Mouse (Mus musculus) Patski (cell line): ENCODE measurements around the gene Acot5. TPM values are rescaled to one million over a fixed set of nuclear protein-coding genes. Genes with fewer than 3 reads are reported as not detected.
"Not testable (repeated sequence)": the region's sequence is repeated elsewhere in the genome, so short reads cannot be mapped to it uniquely, and the experiment has no call there.

Experiments used
- ATAC-seq: fragments of 100-300 bp; one replicate; pipeline ENCODE4 v1.8.0; 2021
- CTCF ChIA-PET: fragments of 350-600 bp; sonication (Branson Sonifier 250); formaldehyde crosslinking; loops from one replicate; lab custom pipeline; 2022; ENCODE audit warnings: inconsistent platforms; lab: Charles Lee
- POLR2A ChIA-PET: fragments of 350-600 bp; sonication (Branson Sonifier 250); formaldehyde crosslinking; loops from one replicate; lab custom pipeline; 2022; ENCODE audit warnings: antibody characterized with exemption, inconsistent platforms; lab: Charles Lee
- DNase-seq: peaks from one replicate; pipeline ENCODE4 v3.0.0-alpha.2; 2011; ENCODE audit warnings: low read depth, low spot score
- H3K27me3 ChIP-seq: fragments of 371-371 bp; one replicate; pipeline ENCODE4 v1.5.1; 2021
- CTCF ChIP-seq: fragments of 100-300 bp; IDR thresholded peaks from one replicate; pipeline ENCODE4 v1.5.1; 2021
- in situ Hi-C: fragments of 300-500 bp; cut with MboI; formaldehyde crosslinking; loops from 3 replicates; pipeline ENCODE4 v1.11.1; 2018; ENCODE audit warnings: low pct_unique_long_range_greater_than_20kb, mixed read lengths
- polyA plus RNA-seq: library from polyadenylated mRNA; unstranded; gene quantifications from one replicate; pipeline ENCODE4 v1.2.3, GENCODE M21; 2021

Acot5 gene
- polyA plus RNA-seq, 1 experiment from 2014 or later: 1.1 TPM

DNA sequence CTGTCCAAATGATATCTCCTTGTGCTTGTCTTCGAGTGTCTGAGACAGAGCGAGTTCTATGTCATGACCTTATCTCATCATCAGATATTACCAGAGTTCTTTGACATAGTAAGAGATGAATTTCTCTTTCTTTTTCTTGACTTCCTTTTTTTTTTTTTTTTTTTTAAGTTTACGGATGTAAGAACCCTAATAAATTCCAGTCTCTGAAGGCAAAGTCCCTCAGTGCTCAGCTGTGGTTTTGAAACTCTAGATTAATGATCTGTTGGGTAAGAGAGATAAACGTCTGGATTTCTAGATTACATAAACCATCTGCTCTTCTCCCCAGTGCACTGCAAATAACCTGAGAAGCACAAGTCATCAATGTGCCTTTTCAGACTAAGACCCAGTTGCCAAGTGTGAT is 35.0 kb upstream of the Acot5 start:
- no peak for ATAC-seq
- H3K27me3 ChIP-seq: no peaks in the 10 kb centered on the region
- no peak for TF ChIP-seq CTCF
- ChIA-PET CTCF (interaction anchor here (2.4 kb wide), 1 partner anchor 62 kb away, joined by 7 read pairs; no protein-coding TSS in a partner anchor), POLR2A (no interaction called here)
- DNase-seq: no peak
- in situ Hi-C loops: no loop called here

DNA sequence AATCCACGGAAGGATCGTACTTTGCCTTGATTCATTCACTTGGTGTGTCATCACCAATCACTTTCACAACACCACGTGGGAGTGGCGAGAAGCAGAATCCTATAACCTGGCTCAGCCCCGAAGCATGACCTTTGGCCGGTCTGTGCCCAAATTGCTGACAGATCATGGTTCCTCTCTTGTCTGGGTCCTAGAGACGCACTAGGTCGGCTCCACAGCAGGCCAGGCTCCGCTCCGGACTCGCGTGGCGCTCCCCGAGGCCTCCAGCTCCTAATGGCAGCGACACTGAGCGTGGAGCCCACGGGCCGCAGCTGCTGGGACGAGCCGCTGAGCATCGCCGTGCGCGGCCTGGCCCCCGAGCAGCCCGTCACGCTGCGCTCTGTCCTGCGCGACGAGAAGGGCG is 30.9 kb upstream of the Acot5 start, which contains the start of gene Acot4:
Gene Acot4, plus strand, starts transcription at position 139 of the 400 bp plus-strand sequence.
- ATAC-seq, H3K27me3 ChIP-seq, in situ Hi-C loops, POLR2A ChIA-PET, DNase-seq, CTCF ChIA-PET: not testable (repeated sequence)

DNA sequence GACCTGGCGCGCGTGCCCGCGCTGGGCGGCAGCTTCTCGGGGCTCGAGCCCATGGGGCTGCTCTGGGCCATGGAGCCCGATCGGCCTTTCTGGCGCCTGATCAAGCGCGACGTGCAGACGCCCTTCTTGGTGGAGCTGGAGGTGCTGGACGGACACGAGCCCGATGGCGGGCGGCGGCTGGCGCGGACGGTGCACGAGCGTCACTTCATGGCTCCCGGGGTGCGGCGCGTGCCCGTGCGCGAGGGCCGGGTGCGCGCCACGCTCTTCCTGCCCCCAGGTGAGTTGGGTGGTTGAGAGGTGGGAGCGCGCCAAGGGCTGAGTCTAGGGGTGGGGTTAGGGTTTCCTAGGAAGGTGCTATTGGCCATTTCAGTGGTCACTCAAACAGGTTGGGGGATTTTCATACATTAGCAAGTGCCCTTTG is 30.4 kb upstream of the Acot5 start, which contains the start of gene Gm49366:
Gene Gm49366, plus strand, starts transcription at position 245 of the 421 bp plus-strand sequence.
- CTCF ChIA-PET: interaction anchor here (1.2 to 1.8 kb wide), 2 partner anchors 7 to 67 kb away, joined by 3 to 4 read pairs; no protein-coding TSS in a partner anchor
- in situ Hi-C loops, ATAC-seq, DNase-seq, H3K27me3 ChIP-seq, POLR2A ChIA-PET: not testable (repeated sequence)

DNA sequence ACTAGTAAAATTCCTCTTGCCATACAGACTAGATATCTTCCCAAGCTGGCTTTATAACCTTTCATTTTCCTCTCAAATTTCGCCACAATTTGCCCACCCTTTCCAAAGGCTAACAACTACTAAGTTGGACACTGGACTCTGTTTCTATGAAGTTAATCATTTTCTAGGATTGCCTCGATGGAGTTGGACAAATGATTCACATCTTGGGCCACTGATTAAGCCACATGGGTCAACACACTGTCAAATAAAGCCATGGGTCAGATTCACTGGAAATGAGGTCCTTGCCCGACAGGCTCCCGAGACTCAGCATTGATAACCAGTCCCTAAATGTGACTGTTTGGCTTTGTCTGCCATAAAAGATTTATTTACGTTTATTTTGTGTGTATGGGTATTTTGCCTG is 26.9 kb upstream of the Acot5 start:
- CTCF ChIA-PET: interaction anchor here (1.0 to 1.1 kb wide), 2 partner anchors 9 kb away, joined by 3 to 4 read pairs; no protein-coding TSS in a partner anchor
- TF ChIP-seq CTCF: no peak
- ATAC-seq (no peak), DNase-seq (no peak)
- in situ Hi-C loops: no loop called here
- POLR2A ChIA-PET: no interaction called here
- no peaks in the 10 kb centered on the region for H3K27me3 ChIP-seq

DNA sequence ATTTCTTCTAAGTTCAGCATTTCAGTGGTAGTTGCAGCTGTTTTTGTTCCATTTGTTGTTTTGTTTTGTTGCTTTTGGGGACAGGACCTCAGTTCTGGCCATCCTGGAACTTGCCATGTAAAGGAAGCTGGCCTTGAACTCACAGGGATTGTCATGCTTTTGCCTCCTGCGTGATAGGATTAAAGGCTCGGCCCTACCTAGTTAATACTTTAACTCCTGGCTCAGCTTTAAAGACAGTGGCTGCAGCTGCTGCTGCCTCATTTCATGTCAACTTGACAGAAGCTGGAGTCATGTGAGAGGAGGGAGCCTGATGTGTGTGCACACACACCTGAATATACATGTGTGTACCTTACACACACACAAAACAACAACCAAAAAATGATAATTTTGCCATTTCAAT is 25.1 kb upstream of the Acot5 start:
- in situ Hi-C loops: no loop called here
- ChIA-PET POLR2A (no interaction called here), CTCF (no interaction called here)
- TF ChIP-seq CTCF: no peak
- H3K27me3 ChIP-seq: no peaks in the 10 kb centered on the region
- ATAC-seq: no peak
- DNase-seq: no peak

DNA sequence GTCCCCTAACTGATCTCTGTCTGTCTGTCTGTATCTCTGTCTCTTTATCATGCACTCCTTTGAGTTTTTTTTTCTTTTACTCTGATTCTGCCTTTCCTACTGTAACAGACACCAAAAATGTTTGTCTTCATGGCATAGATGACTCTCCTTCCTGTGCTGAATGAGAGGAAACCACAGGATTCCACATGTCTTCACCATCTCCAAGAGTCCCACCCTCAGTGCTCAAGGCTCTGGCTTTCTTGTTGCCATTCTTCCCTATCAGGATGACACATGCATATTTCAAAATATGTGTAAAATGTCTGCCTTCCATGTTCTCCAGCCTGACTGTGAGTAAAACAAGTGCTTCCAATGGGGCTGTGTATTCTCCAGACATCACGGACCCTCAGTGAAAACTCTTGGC is 22.2 kb upstream of the Acot5 start:
- no peak for ATAC-seq
- no peaks in the 10 kb centered on the region for H3K27me3 ChIP-seq
- TF ChIP-seq CTCF: no peak
- POLR2A ChIA-PET: no interaction called here
- CTCF ChIA-PET: no interaction called here
- no peak for DNase-seq
- in situ Hi-C loops: no loop called here

DNA sequence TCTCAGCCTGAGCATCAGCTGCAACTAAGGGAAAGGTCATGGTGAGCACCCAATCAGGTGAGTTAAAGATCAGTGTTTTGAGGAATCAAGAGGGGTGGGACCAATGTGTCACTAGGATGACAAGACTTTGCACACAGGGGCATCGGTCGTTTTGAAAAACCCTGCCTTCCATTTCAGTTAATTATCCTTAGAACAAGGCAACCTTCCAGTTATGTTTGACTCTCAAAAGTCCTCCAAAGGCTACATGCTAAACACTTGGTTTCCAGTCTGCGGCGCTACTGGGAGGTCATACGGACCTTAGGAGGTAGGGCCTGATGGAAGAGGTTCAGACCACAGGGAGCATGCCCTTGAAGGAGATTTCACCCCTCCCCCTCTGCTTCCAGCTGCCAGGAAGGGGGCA is 18.4 kb upstream of the Acot5 start:
- CTCF ChIA-PET: interaction anchor here (2.0 kb wide), 1 partner anchor 9 kb away, joined by 4 read pairs; no protein-coding TSS in a partner anchor
- H3K27me3 ChIP-seq: not testable (repeated sequence)

DNA sequence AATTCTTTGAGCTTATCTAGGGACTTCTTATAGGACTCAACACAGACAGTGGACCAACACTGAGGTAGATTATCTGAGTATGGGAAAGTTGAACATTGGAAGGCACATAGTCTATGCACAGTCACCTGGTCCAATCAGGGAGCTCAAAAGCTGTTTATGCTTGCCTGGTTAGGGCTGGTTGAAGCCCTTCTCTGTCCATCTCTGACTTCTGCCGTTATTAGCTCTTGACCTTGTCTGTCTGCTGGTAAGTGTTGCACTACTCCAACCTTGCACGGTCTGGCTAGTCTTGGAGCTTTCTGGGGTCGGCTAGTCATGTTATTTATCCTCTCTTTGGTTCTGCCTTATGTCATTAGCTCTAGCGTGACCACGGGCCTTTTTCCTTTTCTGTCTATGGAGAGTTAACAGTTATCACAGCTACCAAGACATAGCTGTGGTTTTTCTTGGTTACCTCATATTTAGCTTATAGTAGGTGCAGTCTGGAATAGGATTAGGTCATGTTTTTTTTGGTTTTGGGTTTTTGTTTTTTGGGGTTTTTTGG is 17.1 kb upstream of the Acot5 start, which contains the start of gene Acot3:
Gene Acot3, plus strand, starts transcription at position 208 of the 538 bp plus-strand sequence.
- ChIA-PET POLR2A (interaction anchor here (0.8 to 1.1 kb wide), 2 partner anchors 28 to 193 kb away, joined by 3 to 5 read pairs; no protein-coding TSS in a partner anchor), CTCF (interaction anchor here (1.1 to 2.0 kb wide), 4 partner anchors 9 to 81 kb away, joined by 3 to 4 read pairs (median 4); partner anchors contain the start of gene Acot2)
- TF ChIP-seq CTCF: no peak
- in situ Hi-C loops: no loop called here
- no peaks in the 10 kb centered on the region for H3K27me3 ChIP-seq
- ATAC-seq: no peak
- DNase-seq: peak; percentile 33

More for the DNA sequence above, 18.4 kb upstream of the Acot5 start:
- in situ Hi-C loops, DNase-seq, ATAC-seq: not testable (repeated sequence)
- POLR2A ChIA-PET: interaction anchor here (0.5 kb wide), 1 partner anchor 70 kb away, joined by 3 read pairs; no protein-coding TSS in a partner anchor

DNA sequence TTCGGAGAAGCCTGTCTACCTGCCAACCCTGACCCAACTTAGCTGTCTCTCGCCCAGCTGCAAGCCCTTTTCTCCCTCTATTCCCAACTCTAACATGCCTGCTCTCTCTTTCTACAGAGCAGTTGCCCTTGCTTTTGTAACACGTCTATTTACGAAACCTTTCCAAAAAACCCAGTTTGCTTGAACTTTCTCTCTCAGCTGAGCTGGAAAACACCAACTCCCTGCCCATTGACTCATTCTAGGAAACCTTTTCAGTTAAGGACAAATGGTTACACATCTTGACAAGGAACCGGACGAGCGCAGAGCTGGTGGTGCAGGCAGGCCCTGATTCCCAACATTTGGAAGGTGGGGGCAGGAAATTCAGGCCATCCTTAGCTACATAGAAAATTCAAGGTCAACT is 16.5 kb upstream of the Acot5 start:
- in situ Hi-C loops: no loop called here
- no peaks in the 10 kb centered on the region for H3K27me3 ChIP-seq
- DNase-seq: no peak
- no peak for TF ChIP-seq CTCF
- POLR2A ChIA-PET: interaction anchor here (1.1 kb wide), 1 partner anchor 29 kb away, joined by 3 read pairs; no protein-coding TSS in a partner anchor
- no peak for ATAC-seq
- CTCF ChIA-PET: interaction anchor here (1.1 to 1.2 kb wide), 2 partner anchors 8 to 65 kb away, joined by 3 to 4 read pairs; partner anchors contain the start of gene Acot2

DNA sequence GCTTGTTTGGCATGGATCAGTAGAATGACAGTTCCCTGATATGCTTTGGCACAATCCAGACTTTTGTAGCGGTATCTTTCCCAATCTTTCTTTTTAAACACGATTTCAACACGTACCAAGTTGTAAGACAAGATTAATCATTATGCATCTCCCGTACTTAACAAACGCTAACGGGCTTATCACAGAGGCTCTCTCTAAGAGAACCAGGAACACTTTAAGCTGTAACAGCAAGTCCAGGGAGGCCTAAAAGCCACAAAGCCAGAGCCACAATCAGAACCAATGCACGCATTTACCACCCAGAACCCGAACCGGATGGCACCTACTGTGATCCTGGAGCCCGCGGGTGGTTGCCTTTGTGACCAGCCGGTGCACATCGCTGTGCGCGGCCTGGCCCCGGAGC is 16.0 kb upstream of the Acot5 start:
- ChIA-PET CTCF (no interaction called here), POLR2A (no interaction called here)
- TF ChIP-seq CTCF: no peak
- no peak for ATAC-seq
- no peak for DNase-seq
- H3K27me3 ChIP-seq: no peaks in the 10 kb centered on the region
- in situ Hi-C loops: no loop called here

DNA sequence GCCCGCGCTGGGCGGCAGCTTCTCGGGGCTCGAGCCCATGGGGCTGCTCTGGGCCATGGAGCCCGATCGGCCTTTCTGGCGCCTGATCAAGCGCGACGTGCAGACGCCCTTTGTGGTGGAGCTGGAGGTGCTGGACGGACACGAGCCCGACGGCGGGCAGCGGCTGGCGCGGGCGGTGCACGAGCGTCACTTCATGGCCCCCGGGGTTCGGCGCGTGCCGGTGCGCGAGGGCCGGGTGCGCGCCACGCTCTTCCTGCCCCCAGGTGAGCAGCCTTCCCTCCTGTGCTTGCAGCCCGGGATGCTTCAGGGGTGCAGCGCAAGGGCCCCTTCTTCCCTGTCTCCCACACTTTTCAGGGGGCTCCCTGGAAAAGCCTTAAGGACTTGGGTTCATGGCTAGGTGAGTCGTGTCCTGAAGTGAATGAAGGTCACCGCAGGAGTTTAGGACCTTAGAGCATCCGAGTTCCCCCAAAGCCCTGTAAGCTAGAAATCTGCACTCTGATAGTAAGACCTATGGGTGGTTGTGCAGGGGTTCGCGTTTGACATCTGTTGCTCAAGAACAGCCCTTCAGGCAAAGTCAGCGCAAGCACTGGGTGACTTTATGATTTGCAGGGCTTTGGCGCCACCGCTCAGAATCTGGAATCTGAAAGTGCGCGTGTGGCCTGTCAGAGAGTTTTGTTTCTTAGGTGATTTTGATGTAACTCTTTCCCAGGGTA is 15.3 kb upstream of the Acot5 start:
- in situ Hi-C loops: no loop called here
- DNase-seq: no peak

More for the DNA sequence above, 15.3 kb upstream of the Acot5 start:
- H3K27me3 ChIP-seq: no peaks in the 10 kb centered on the region
- no peak for TF ChIP-seq CTCF
- no peak for ATAC-seq
- ChIA-PET CTCF (no interaction called here), POLR2A (no interaction called here)
